Mouse (Mus musculus): ENCODE data around the gene Mustn1.

GRCm38 (mm10) chr14:30865311-30865710 lies 13.7 kb upstream of the Mustn1 start:
- TF ChIP-seq CTCF (IDR thresholded peaks at IDR 0.05; ENCODE audit: low read depth, low read length) (no peak), POLR2A (IDR thresholded peaks at IDR 0.05; ENCODE audit: borderline replicate concordance, low read depth, low read length) (no peak)
